Mouse (Mus musculus) lung, adult 2 months (tissue): ENCODE data around the gene Aggf1.

Experiments used
- CTCF ChIP-seq: fragments of 200-500 bp; IDR thresholded peaks from 2 replicates; pipeline ENCODE4 v1.5.1; 2011; ENCODE audit warnings: mild to moderate bottlenecking, low read length, control low read depth; ENCODE audit not compliant: insufficient read depth
- POLR2A ChIP-seq: fragments of 200-500 bp; IDR thresholded peaks from 2 replicates; pipeline ENCODE4 v1.6.1; 2011; ENCODE audit warnings: low read depth, mild to moderate bottlenecking, control low read depth, low read length, borderline replicate concordance; ENCODE audit errors: extremely low read depth

DNA sequence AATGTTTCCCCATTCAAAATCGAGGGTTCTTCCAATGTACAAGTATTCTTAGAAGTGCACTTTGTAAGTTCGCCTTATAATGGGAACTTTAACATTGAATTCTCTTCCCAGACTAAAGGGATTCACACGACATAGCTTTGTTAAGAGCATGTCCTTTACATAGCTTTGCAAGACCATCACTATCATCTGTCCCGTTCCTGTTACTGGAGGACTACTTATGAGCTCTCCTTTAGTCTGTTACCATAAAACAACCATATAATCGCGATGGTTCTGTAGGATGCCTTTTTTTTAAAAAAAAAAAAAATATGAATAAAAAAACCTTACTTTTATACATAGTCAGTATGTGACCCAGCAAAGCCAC lies 382 bp upstream of the Aggf1 start:
- TF ChIP-seq POLR2A (no peak), CTCF (no peak)
